Mouse (Mus musculus) kidney, adult 11 months (tissue): ENCODE measurements at regions not wholly inside any gene's neighbourhood (a gene's known extent, or its start where the extent isn't known, plus 50 kb on each side); places are given as distances from the start of the nearest gene placed in this dataset.
A peak's percentile ranks its signal among the peaks of the same experiment; 100 is the strongest.

Experiments
- DNase-seq: peaks from one replicate; pipeline ENCODE4 v3.0.0; 2022

- DNase-seq = no peak
Measured at GRCm38 (mm10) chr19:26938911-26939310, 53.2 kb downstream of the Gm815 start.

- DNase-seq = no peak
Measured at GRCm38 (mm10) chr19:26944006-26944405, 58.3 kb downstream of the Gm815 start.

DNA sequence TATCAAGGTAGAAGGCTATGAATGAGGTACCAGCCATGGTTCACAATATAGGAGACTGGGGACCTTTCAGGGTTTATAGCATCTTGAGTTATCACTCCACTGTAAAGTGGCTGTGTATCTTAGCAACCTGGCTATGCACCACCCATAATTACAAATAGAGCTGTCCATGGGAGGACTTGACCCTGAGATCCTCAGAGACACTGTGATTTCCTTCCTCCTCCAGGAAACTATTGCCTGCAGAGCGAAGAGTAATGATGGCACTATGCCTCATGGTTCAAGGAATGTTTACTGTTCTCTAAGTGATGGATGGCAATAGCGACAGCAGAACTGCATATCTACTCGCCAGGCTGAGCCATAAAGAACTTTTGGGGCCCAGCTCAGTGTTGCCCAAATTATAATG lies 60.9 kb downstream of the Gm815 start:
- DNase-seq = no peak

- no peak for DNase-seq
Measured at GRCm38 (mm10) chr19:26948479-26948878, 62.8 kb downstream of the Gm815 start.

GRCm38 (mm10) chr19:26949153-26949552 lies 63.5 kb downstream of the Gm815 start:
- no peak for DNase-seq

DNA sequence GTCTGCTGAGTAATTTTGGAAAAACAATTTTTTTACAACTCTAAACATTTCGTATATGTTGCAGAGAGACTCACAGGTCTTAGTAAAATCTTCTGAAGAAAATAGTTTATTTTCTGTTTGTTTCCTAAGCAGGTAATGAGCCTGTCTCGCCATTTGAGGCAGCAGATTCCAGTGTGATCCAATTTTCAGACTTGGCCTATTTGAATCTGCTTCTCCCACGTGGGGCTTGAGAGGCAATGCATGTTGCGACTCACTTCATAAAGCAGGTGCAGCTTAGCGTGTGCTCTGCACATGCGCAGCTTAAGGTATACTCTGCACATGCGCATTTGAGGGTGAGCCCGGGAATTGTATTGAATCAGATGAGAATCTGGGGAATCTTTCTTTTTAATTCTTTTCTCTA lies 67.7 kb downstream of the Gm815 start:
- no peak for DNase-seq

- no peak for DNase-seq
Measured at GRCm38 (mm10) chr19:26966055-26966760, 80.5 kb downstream of the Gm815 start.

DNA sequence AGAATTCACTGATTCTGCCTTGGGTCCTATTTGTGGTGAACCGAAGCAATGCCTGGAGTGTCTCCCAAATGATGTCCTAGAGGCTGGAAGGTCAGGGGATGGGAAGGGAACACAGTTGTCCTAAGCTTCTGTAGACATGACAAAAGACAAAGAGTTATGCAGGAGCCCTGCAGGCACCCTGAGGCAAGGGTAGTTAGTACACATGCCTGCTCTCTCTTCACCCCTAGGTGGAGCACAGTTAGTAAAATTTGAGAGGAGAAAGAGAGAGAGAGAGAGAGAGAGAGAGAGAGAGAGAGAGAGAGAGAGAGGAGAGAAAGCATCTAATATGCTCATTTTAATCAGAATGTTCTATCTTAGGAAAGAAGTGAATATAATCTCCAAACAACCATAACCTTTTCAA lies 87.4 kb downstream of the Gm815 start:
- DNase-seq = no peak

DNA sequence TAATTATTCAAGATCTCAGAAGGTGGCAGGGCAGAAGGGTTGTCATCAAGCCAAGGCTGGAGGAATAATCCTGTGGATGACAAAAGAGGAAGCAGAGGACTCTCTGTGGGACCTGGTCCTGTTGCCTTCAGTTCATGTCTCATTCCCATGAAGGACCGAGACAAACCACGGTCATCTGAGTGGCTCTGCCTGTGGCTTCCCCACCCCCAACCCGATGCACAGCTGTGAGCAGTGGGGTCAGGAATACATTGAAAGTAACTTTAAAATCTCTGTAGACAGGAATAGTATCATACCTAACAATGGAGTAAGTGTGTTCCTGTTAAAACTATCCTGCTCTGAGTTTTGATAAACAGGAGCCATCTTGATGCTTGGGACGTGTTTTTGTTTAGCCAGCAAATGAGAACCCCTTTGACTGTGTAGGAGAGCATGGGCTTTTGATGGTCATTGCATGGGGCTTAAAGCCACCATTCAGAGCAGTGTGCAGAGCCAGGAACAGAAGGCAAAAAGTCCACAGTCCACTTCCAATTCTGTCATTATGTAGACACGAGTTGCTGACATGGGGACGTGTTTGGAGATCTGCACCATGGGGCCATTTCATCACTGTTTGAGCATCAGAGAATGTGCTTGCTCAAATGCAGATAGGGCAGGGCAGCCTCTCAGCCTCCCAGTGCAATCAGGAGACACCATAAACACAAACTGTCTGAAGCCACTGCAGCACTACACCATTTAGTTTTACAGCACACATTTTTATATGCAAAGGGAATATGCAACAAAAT lies 88.3 kb downstream of the Gm815 start:
- no peak for DNase-seq

DNA sequence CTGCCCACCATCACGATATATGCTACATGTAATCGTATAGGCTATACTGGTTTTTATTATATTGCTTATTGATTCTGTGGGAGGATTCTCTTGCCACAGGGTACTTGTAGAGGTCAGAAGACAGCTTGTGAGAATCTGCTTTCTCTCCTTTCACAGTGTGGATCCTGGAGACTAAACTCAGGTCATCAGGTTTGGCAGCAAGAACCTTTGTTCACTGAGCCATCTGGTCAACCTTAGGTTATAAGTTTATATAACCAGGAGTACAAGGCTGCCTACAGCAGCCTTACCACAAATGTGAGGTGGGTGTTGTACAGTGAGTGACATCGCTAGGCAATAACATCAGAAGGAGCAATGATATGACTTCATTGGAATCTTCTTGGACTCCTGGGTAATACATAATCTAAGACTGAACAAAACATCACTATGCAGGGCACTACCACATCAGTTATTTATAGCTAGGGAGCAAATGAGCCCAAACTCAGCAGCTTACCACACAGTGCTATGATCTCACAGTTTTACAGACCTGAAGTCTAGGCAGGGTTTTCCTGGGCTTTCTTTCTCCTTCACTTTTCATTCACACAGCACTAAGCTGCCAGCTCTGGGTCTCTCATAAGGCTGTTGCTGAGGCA lies 89.0 kb downstream of the Gm815 start:
- DNase-seq = no peak

GRCm38 (mm10) chr19:26976604-26977322 lies 91.1 kb downstream of the Gm815 start:
- DNase-seq = no peak

- DNase-seq = peak; percentile 10
Measured at GRCm38 (mm10) chr19:26977887-26978639, 92.4 kb downstream of the Gm815 start.

GRCm38 (mm10) chr19:26978640-26979007 lies 92.9 kb downstream of the Gm815 start:
- no peak for DNase-seq

DNA sequence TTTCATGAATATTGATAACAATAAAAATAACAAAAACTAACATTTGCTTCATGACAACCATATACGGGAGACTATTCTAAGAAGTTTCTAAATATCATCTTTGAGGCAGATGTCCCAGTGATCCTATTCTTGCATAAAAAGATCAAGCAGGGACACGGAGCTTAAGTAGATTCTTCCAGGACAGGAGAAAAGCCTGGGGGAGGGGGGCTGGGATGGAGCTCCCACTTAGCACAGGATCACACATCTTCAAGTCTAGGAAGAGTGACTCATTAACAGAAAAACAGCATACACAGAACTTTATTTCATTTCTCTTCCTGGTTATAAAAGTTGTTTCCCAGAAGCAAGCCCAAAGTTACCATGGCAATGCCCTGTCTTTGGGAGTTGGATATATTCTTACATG lies 93.6 kb downstream of the Gm815 start:
- DNase-seq = no peak

- no peak for DNase-seq
Measured at GRCm38 (mm10) chr19:26986672-26987071, 101.0 kb downstream of the Gm815 start.

GRCm38 (mm10) chr19:26987197-26987596 lies 101.5 kb downstream of the Gm815 start:
- DNase-seq = no peak

- no peak for DNase-seq
Measured at GRCm38 (mm10) chr19:26987909-26988456, 102.3 kb downstream of the Gm815 start.

DNA sequence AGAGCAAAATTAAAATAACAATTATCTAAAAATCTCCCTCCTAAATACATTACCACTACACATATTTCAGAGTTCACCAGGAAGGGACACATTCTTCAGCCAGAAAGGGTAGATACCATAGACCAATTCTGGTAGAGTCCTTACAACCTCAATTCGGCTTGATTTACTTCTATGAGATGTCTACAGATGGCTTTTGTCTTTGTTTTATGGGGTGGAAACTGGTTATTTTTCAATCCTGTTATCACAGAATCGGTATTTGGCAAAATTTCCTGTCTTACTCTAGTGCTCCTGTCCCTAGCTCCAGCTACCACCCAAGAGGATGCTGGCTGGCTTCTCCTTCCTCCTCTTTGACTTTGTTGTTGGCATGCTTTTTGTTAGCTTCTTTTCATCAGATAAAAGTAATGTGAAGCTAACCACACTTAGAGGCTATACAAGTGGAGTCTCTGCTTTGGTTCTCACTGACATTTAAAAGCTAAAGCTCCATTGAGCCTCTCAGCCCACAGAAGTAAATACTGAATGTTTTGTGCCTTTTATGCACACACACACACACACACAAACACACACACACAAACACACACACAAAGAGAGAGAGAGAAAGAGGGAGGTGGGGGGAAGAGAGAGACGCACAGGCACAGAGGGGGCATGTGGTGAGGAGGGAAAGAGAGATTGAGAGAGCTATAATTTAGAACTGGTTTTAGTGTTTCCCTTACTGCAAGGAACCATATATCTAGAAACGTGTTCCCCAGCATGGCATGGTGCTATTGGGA lies 109.1 kb downstream of the Gm815 start:
- DNase-seq = no peak

DNA sequence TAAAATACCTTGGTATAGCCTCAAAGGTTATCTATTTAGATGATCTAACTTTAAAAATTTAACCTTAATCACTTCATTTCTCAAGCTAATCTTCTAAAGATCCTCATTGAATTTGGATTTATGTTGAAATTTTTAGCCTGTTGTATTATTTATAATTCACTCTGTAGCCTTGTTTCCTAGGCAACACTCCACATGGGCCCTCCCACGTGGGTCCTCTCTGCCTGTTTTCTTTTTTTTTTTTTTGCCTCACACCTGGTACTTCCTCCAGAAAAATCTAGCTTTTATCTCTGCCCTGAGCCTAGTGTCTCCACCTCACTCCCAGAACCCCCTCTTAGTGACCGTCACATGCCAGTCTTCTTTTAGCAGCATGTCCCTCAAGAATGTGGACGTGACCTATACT lies 113.9 kb downstream of the Gm815 start:
- no peak for DNase-seq

- DNase-seq = no peak
Measured at GRCm38 (mm10) chr19:27021930-27022329, 136.2 kb downstream of the Gm815 start.

DNA sequence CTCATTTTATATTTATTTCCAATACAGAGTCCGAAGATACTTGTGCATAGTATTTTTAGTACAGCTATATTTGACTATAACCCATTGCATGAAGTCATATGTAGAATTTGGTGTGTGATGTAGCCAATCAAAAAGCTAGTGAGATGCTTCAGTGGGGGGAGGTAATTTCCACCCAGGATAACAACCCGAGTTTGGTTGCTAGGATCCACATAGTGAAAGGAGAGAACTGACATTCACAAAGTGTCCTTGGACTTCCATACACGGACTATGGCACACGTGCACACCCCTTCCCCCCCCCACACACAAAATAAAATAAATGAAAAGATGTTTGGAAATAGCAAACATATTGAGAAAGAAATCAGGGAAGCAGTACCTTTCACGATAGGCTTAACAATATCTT lies 137.2 kb downstream of the Gm815 start:
- DNase-seq = no peak

DNA sequence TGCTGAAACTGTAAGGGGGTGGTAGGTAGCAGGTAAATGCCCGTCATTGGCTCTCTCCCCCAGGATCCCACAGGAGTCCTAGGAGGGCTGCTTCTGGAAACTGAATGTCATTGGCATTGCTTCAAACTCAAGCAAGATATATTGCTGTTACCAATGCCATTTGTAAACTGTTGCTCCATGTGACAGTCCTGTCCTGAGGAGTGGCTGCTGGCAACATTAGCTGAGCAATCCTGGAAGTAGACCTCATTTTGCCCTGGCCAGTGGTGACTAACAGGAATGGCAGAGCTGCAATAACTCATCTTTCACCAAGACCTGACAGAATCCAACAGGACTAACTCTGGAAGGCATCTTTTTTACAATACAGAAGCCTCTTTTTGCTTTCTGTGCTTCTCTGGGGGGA lies 143.2 kb downstream of the Gm815 start:
- DNase-seq = no peak
